In genomic region chr19:43487429-43487828, GRCm38 (mm10) we compare ENCODE assay signal across 10 mouse cellular contexts. TPM values are rescaled to one million over a fixed set of nuclear protein-coding genes. Genes with fewer than 3 reads are reported as not detected.
A peak's percentile ranks its signal among the peaks of the same experiment; 100 is the strongest.
DNase-seq lines count a peak whose midpoint lies in the region; ATAC-seq and TF ChIP-seq lines count a peak whose summit lies in the region.
"Had no signal": no experiment of that assay in that cellular context is flagged by ENCODE, and none has a peak within 500 bp of the region (broad histone marks: within the 10 kb centered on the region; RNA-seq: fewer than 3 reads in every experiment).

No protein-coding gene starts in this region.

- no peak overlapping the region for H3K4me3 ChIP-seq in heart, embryonic 10.5 days
- no peak overlapping the region for H3K4me3 ChIP-seq in midbrain, embryonic 11.5 days (ENCODE audit: low read depth, low read length)
- no peak overlapping the region for H3K4me3 ChIP-seq in midbrain, embryonic 10.5 days
- H3K4me3 ChIP-seq in cortical plate, adult 2 months (ENCODE audit: insufficient read depth, low read length): no peak overlapping the region
- H3K4me3 ChIP-seq: myocyte had no signal

- H3K9ac ChIP-seq in midbrain, embryonic 11.5 days (ENCODE audit: low read length): no peak overlapping the region

- 0 out of 2 replicates have a peak, but pooled peaks cover 6% of the 10 kb centered on the region for H3K27me3 ChIP-seq in heart, embryonic 10.5 days (ENCODE audit: insufficient read depth, poor library complexity, severe bottlenecking)
- no peaks in the 10 kb centered on the region for H3K27me3 ChIP-seq in midbrain, embryonic 11.5 days (ENCODE audit: control insufficient read depth, insufficient read depth, low read length)
- H3K27me3 ChIP-seq in midbrain, embryonic 10.5 days (ENCODE audit: low read depth, poor library complexity, severe bottlenecking): no peaks in the 10 kb centered on the region

- peak; percentile 43 to 52 for DNase-seq in heart, adult 18-20 months
- no peak for DNase-seq in heart, embryonic 10.5 days (ENCODE audit: low spot score)
- peak; percentile 89 for DNase-seq in midbrain, embryonic 11.5 days (ENCODE audit: low spot score, missing footprints)
- no peak for DNase-seq in midbrain, embryonic 10.5 days (ENCODE audit: low spot score)
- peak; percentile 32 for DNase-seq in naive thymus-derived CD4-positive, alpha-beta T cell, adult 2 months (ENCODE audit: low read depth)
- DNase-seq in spleen, postnatal 10 days (ENCODE audit: low spot score in 2 of 2): no peak
- no peak for DNase-seq in gastrocnemius, adult 8-10 months (ENCODE audit: low spot score in 2 of 2)

- no peak overlapping the region for H3K27ac ChIP-seq in heart, embryonic 10.5 days
- no peak overlapping the region for H3K27ac ChIP-seq in midbrain, embryonic 11.5 days (ENCODE audit: low read depth, low read length)
- no peak overlapping the region for H3K27ac ChIP-seq in midbrain, embryonic 10.5 days (replicated peaks)
- H3K27ac ChIP-seq in cortical plate, adult 2 months (ENCODE audit: insufficient read depth, low read length): no peak overlapping the region

- 0 out of 2 replicates have a peak, but pooled peaks have one; percentile 31 for TF ChIP-seq CTCF in cortical plate, adult 2 months (IDR thresholded peaks at IDR 0.05; ENCODE audit: extremely low read depth, insufficient read depth, low read length)

- ATAC-seq in midbrain, embryonic 11.5 days (ENCODE audit: low FRiP score): no peak

- no peaks in the 10 kb centered on the region for H3K36me3 ChIP-seq in heart, embryonic 10.5 days
- no peaks in the 10 kb centered on the region for H3K36me3 ChIP-seq in midbrain, embryonic 11.5 days (ENCODE audit: control insufficient read depth, insufficient read depth, low read length)
- no peaks in the 10 kb centered on the region for H3K36me3 ChIP-seq in midbrain, embryonic 10.5 days

- H3K9me3 ChIP-seq in heart, embryonic 10.5 days: no peaks in the 10 kb centered on the region
- H3K9me3 ChIP-seq in midbrain, embryonic 11.5 days (ENCODE audit: control insufficient read depth, low read length): no peaks in the 10 kb centered on the region
- no peaks in the 10 kb centered on the region for H3K9me3 ChIP-seq in midbrain, embryonic 10.5 days (replicated peaks)

- TF ChIP-seq POLR2A in cortical plate, adult 2 months (IDR thresholded peaks at IDR 0.05; ENCODE audit: extremely low read depth, insufficient read depth, low read length): no peak

- no peaks in the 10 kb centered on the region for H3K4me1 ChIP-seq in heart, embryonic 10.5 days
- no peaks in the 10 kb centered on the region for H3K4me1 ChIP-seq in midbrain, embryonic 11.5 days (ENCODE audit: control insufficient read depth, insufficient read depth, low read length)
- H3K4me1 ChIP-seq in midbrain, embryonic 10.5 days: no peaks in the 10 kb centered on the region
- no peaks in the 10 kb centered on the region for H3K4me1 ChIP-seq in cortical plate, adult 2 months (ENCODE audit: control insufficient read depth, insufficient read depth, low read length)

- WGBS in heart, embryonic 10.5 days: 27% methylated on average over 3 of the region's 3 CpGs
- WGBS in midbrain, embryonic 11.5 days: 34% methylated on average over 3 of the region's 3 CpGs
- 44% methylated on average over 3 of the region's 3 CpGs for WGBS in midbrain, embryonic 10.5 days

- no peak overlapping the region for H3K4me2 ChIP-seq in midbrain, embryonic 11.5 days

RNA-seq across cellular contexts. Expression of gene Got1, which starts 37.0 kb away (rescaled TPM):
- total RNA-seq in heart, adult 18-20 months (2021): 1,000 to 10,000 TPM; 1,066 to 1,082 TPM
- 119 and 176 TPM in 2 replicates for polyA plus RNA-seq in heart, embryonic 10.5 days (2016; fragmentation: Nextera tagmentation; extraction: Ambion mirVana)
- polyA plus RNA-seq in midbrain, embryonic 11.5 days (2014; fragmentation: Nextera tagmentation; extraction: Ambion mirVana): 46.6 and 47.0 TPM in 2 replicates
- 59.0 and 60.2 TPM in 2 replicates for polyA plus RNA-seq in midbrain, embryonic 10.5 days (2016; fragmentation: Nextera tagmentation; extraction: Ambion mirVana)
- polyA plus RNA-seq in cortical plate, adult 2 months (2012; rRNA removed): 366 and 370 TPM in 2 replicates
- total RNA-seq in gastrocnemius, adult 8-10 months (2022): 100 to 1,000 TPM; 284 to 461 (median 369) TPM

RNA-seq across cellular contexts. Expression of gene Cnnm1, which starts 47.2 kb away (rescaled TPM):
- total RNA-seq in heart, adult 18-20 months (2021): under 1 TPM in 1 of 2 experiments, not detected in 1; 0.31 TPM
- polyA plus RNA-seq in heart, embryonic 10.5 days (2016; fragmentation: Nextera tagmentation; extraction: Ambion mirVana): 0.12 and 0.14 TPM in 2 replicates
- 0.26 and 0.28 TPM in 2 replicates for polyA plus RNA-seq in midbrain, embryonic 11.5 days (2014; fragmentation: Nextera tagmentation; extraction: Ambion mirVana)
- polyA plus RNA-seq in midbrain, embryonic 10.5 days (2016; fragmentation: Nextera tagmentation; extraction: Ambion mirVana): 0.27 and 0.53 TPM in 2 replicates
- 52.6 and 59.8 TPM in 2 replicates for polyA plus RNA-seq in cortical plate, adult 2 months (2012; rRNA removed)
- total RNA-seq in gastrocnemius, adult 8-10 months (2022): under 1 TPM in 3 of 4 experiments, not detected in 1; 0.07 to 0.11 (median 0.08) TPM
- total RNA-seq: hematopoietic stem cell, adult 5-6 weeks had no signal
- polyA plus RNA-seq: myocyte had no signal

Comparison
In these comparisons a context has a peak if more than half of its experiments do, and no peak if none do; other contexts are left out.
1. DNase-seq: peak in heart, adult 18-20 months (2 of 2), midbrain, embryonic 11.5 days (single experiment) and naive thymus-derived CD4-positive, alpha-beta T cell, adult 2 months (single experiment); none in heart, embryonic 10.5 days (single experiment), midbrain, embryonic 10.5 days (single experiment), spleen, postnatal 10 days (0 of 2) and gastrocnemius, adult 8-10 months (0 of 2).
2. RNA of gene Cnnm1, which starts 47.2 kb away (polyA plus RNA-seq): 52.6 to 59.8 TPM in cortical plate, adult 2 months; 0.27 to 0.53 TPM in midbrain, embryonic 10.5 days, 0.26 to 0.28 TPM in midbrain, embryonic 11.5 days and 0.12 to 0.14 TPM in heart, embryonic 10.5 days; every median in the first group is over 10 times any median in the second.